Comparison of ENCODE assay signal across 25 mouse cellular contexts in the genomic region with DNA sequence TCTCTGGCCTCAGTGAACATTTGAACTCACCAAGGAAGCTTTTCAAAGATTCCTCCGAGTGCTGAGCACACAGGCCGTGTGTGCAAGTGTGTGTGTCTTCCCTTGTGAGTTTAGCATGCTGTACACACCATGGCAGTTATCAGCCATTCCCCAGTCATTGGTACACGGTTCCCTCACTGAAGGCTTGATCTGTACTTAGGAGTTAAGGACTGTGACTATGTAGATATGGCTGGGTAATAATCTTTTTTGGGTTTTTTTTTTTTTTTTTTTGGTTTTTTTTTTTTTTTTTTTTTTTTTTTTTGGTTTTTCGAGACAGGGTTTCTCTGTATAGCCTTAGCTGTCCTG. TPM values are rescaled to one million over a fixed set of nuclear protein-coding genes. Genes with fewer than 3 reads are reported as not detected.
DNase-seq lines count a peak whose midpoint lies in the region; ATAC-seq lines count a peak whose summit lies in the region.
"Had no signal": no experiment of that assay in that cellular context is flagged by ENCODE, and none has a peak within 500 bp of the region (broad histone marks: within the 10 kb centered on the region; RNA-seq: fewer than 3 reads in every experiment).

No protein-coding gene starts in this region.

- ATAC-seq in liver, embryonic 15.5 days (ENCODE audit: insufficient read depth): peak; percentile 71; the same call in 1 of the 2 replicates
- ATAC-seq in kidney, embryonic 15.5 days (replicated peaks; ENCODE audit: low FRiP score): no peak
- ATAC-seq: midbrain, embryonic 13.5 days had no signal

- 0 out of 2 replicates have a peak overlapping the region, but pooled peaks have one; percentile 4 for H3K9ac ChIP-seq in liver, embryonic 15.5 days
- no peak overlapping the region for H3K9ac ChIP-seq in kidney, embryonic 15.5 days
- H3K9ac ChIP-seq: forebrain, embryonic 12.5 days; hindbrain, embryonic 14.5 days; midbrain, embryonic 13.5 days; neural tube, embryonic 13.5 days; stomach, embryonic 15.5 days had no signal

- peaks cover 10% of the 10 kb centered on the region for H3K4me1 ChIP-seq in liver, embryonic 15.5 days (replicated peaks)
- H3K4me1 ChIP-seq in kidney, embryonic 15.5 days: no peaks in the 10 kb centered on the region
- H3K4me1 ChIP-seq: stomach, embryonic 15.5 days had no signal

- DNase-seq in urinary bladder, adult 2 months (ENCODE audit: low spot score): peak; percentile 6
- DNase-seq in urinary bladder, postnatal 25 days (ENCODE audit: low spot score): no peak
- peak; percentile 15 for DNase-seq in liver
- DNase-seq in left cerebral cortex, adult 8-10 months (ENCODE audit: low spot score in 2 of 2): no peak
- no peak for DNase-seq in adrenal gland, adult 18-20 months (ENCODE audit: low spot score in 2 of 2)
- DNase-seq: adrenal gland, postnatal 10 days; B cell, adult 2 months; cerebellum, adult 9-11 months; gastrocnemius, postnatal 25 days; kidney, adult 18-20 months; kidney, postnatal 36 days; left cerebral cortex, postnatal 4 days; lung, postnatal 36 days; thymus, postnatal 14 days had no signal

- no peak overlapping the region for H3K4me3 ChIP-seq in liver, embryonic 15.5 days (replicated peaks)
- H3K4me3 ChIP-seq in kidney, embryonic 15.5 days (replicated peaks): no peak overlapping the region
- H3K4me3 ChIP-seq: forebrain, embryonic 12.5 days; layer of hippocampus, adult 2 months; left cerebral cortex, adult 2 months; megakaryocyte, embryonic 14.5 days; midbrain, embryonic 13.5 days; neural tube, embryonic 13.5 days; stomach, embryonic 15.5 days had no signal

- 22% methylated on average over 4 of the region's 4 CpGs for WGBS in liver, embryonic 15.5 days (ENCODE audit: insufficient replicate concordance)
- 88% methylated on average over 4 of the region's 4 CpGs for WGBS in kidney, embryonic 15.5 days

- no peak overlapping the region for H3K27ac ChIP-seq in liver, embryonic 15.5 days (replicated peaks)
- no peak overlapping the region for H3K27ac ChIP-seq in kidney, embryonic 15.5 days
- H3K27ac ChIP-seq: forebrain, embryonic 12.5 days; hindbrain, embryonic 14.5 days; midbrain, embryonic 13.5 days; neural tube, embryonic 13.5 days; stomach, embryonic 15.5 days had no signal

- H3K36me3 ChIP-seq in liver, embryonic 15.5 days (replicated peaks): no peaks in the 10 kb centered on the region
- H3K36me3 ChIP-seq in kidney, embryonic 15.5 days: 0 out of 2 replicates have a peak, but pooled peaks cover 4% of the 10 kb centered on the region
- H3K36me3 ChIP-seq: forebrain, embryonic 12.5 days; stomach, embryonic 15.5 days had no signal

- H3K27me3 ChIP-seq in liver, embryonic 15.5 days: no peaks in the 10 kb centered on the region
- no peaks in the 10 kb centered on the region for H3K27me3 ChIP-seq in kidney, embryonic 15.5 days
- H3K27me3 ChIP-seq: forebrain, embryonic 12.5 days; midbrain, embryonic 13.5 days; neural tube, embryonic 13.5 days; stomach, embryonic 15.5 days had no signal

- no peaks in the 10 kb centered on the region for H3K9me3 ChIP-seq in liver, embryonic 15.5 days (replicated peaks)
- no peaks in the 10 kb centered on the region for H3K9me3 ChIP-seq in kidney, embryonic 15.5 days (replicated peaks)
- H3K9me3 ChIP-seq: forebrain, embryonic 12.5 days; megakaryocyte, embryonic 14.5 days; midbrain, embryonic 13.5 days; neural tube, embryonic 13.5 days; stomach, embryonic 15.5 days had no signal

- peak overlapping the region; percentile 23; the same call in 1 of the 2 replicates for H3K4me2 ChIP-seq in liver, embryonic 15.5 days
- H3K4me2 ChIP-seq in kidney, embryonic 15.5 days: no peak overlapping the region
- H3K4me2 ChIP-seq: forebrain, embryonic 12.5 days; heart, embryonic 11.5 days; hindbrain, embryonic 14.5 days; midbrain, embryonic 13.5 days; neural tube, embryonic 13.5 days; stomach, embryonic 15.5 days had no signal

RNA-seq across cellular contexts. Expression of gene Kctd21, which starts 14.7 kb away (rescaled TPM):
- polyA plus RNA-seq in urinary bladder, adult 2 months (2012; rRNA removed): 9.2 TPM in 2 replicates
- 1.2 TPM in 2 replicates for polyA plus RNA-seq in liver, embryonic 15.5 days (2015; fragmentation: Nextera tagmentation; extraction: Ambion mirVana)
- polyA plus RNA-seq in kidney, embryonic 15.5 days (2015; fragmentation: Nextera tagmentation; extraction: Ambion mirVana): 3.8 and 4.2 TPM in 2 replicates
- total RNA-seq in left cerebral cortex, adult 8-10 months (2022): 10 to 100 TPM; 11.9 to 14.0 (median 12.5) TPM
- 10 to 100 TPM; 10.6 to 11.5 TPM for total RNA-seq in adrenal gland, adult 18-20 months (2021)

RNA-seq across cellular contexts. Expression of gene Usp35, which starts 15.0 kb away (rescaled TPM):
- 7.5 and 9.3 TPM in 2 replicates for polyA plus RNA-seq in urinary bladder, adult 2 months (2012; rRNA removed)
- polyA plus RNA-seq in liver, embryonic 15.5 days (2015; fragmentation: Nextera tagmentation; extraction: Ambion mirVana): 0.07 and 0.16 TPM in 2 replicates
- 1.5 and 1.9 TPM in 2 replicates for polyA plus RNA-seq in kidney, embryonic 15.5 days (2015; fragmentation: Nextera tagmentation; extraction: Ambion mirVana)
- 10 to 100 TPM; 19.3 to 25.4 (median 22.6) TPM for total RNA-seq in left cerebral cortex, adult 8-10 months (2022)
- total RNA-seq in adrenal gland, adult 18-20 months (2021): 10 to 100 TPM in 1 of 2 experiments, 1 to 10 TPM in 1; 8.4 to 10.6 TPM

RNA-seq across cellular contexts. Expression of gene Alg8, which starts 24.6 kb away (rescaled TPM):
- polyA plus RNA-seq in urinary bladder, adult 2 months (2012; rRNA removed): 11.0 and 14.4 TPM in 2 replicates
- 31.0 and 31.8 TPM in 2 replicates for polyA plus RNA-seq in liver, embryonic 15.5 days (2015; fragmentation: Nextera tagmentation; extraction: Ambion mirVana)
- 49.3 and 51.7 TPM in 2 replicates for polyA plus RNA-seq in kidney, embryonic 15.5 days (2015; fragmentation: Nextera tagmentation; extraction: Ambion mirVana)
- total RNA-seq in left cerebral cortex, adult 8-10 months (2022): 10 to 100 TPM in 2 of 4 experiments, 1 to 10 TPM in 2; 7.9 to 13.3 (median 11.2) TPM
- 10 to 100 TPM; 14.0 to 15.2 TPM for total RNA-seq in adrenal gland, adult 18-20 months (2021)

RNA-seq across cellular contexts. Expression of gene Ndufc2, which starts 53.0 kb away (rescaled TPM):
- polyA plus RNA-seq in urinary bladder, adult 2 months (2012; rRNA removed): 148 and 154 TPM in 2 replicates
- 132 and 164 TPM in 2 replicates for polyA plus RNA-seq in liver, embryonic 15.5 days (2015; fragmentation: Nextera tagmentation; extraction: Ambion mirVana)
- 359 and 418 TPM in 2 replicates for polyA plus RNA-seq in kidney, embryonic 15.5 days (2015; fragmentation: Nextera tagmentation; extraction: Ambion mirVana)
- total RNA-seq in left cerebral cortex, adult 8-10 months (2022): 100 to 1,000 TPM; 222 to 234 (median 229) TPM
- total RNA-seq in adrenal gland, adult 18-20 months (2021): 100 to 1,000 TPM; 276 to 365 TPM

Comparison
In these comparisons a context has a peak if more than half of its experiments do, and no peak if none do; other contexts are left out.
1. DNase-seq: peak in urinary bladder, adult 2 months (single experiment) and liver (single experiment); none in urinary bladder, postnatal 25 days (single experiment), left cerebral cortex, adult 8-10 months (0 of 2) and adrenal gland, adult 18-20 months (0 of 2).